Mouse (Mus musculus) midbrain, embryonic 13.5 days (tissue): ENCODE data around the gene Pik3cd. TPM values are rescaled to one million over a fixed set of nuclear protein-coding genes. Genes with fewer than 3 reads are reported as not detected.

Experiments
- ATAC-seq: fragments of 200-750 bp; cut with Nextera tagmentation; 2 replicates; pipeline ENCODE4 v1.8.0; 2017; ENCODE audit warnings: mild to moderate bottlenecking, moderate TSS enrichment, moderate library complexity
- H3K27ac ChIP-seq: fragments of 300-500 bp; sonication (generic); 2 replicates; pipeline ENCODE4 v1.5.1; 2015; ENCODE audit warnings: inconsistent platforms, mild to moderate bottlenecking, moderate library complexity
- H3K27me3 ChIP-seq: fragments of 300-500 bp; sonication (generic); 2 replicates; pipeline ENCODE4 v1.6.1; 2015; ENCODE audit warnings: mild to moderate bottlenecking, inconsistent platforms
- H3K36me3 ChIP-seq: fragments of 300-500 bp; sonication (generic); 2 replicates; pipeline ENCODE4 v1.6.1; 2015; ENCODE audit warnings: mild to moderate bottlenecking, inconsistent platforms
- H3K4me1 ChIP-seq: fragments of 300-500 bp; sonication (generic); replicated peaks from 2 replicates; pipeline ENCODE4 v1.6.1; 2015; ENCODE audit warnings: inconsistent platforms
- H3K4me2 ChIP-seq: fragments of 300-500 bp; sonication (generic); replicated peaks from 2 replicates; pipeline ENCODE4 v1.6.1; 2015; ENCODE audit warnings: moderate library complexity, mild to moderate bottlenecking, inconsistent platforms
- H3K4me3 ChIP-seq: fragments of 300-500 bp; sonication (generic); replicated peaks from 2 replicates; pipeline ENCODE4 v1.5.1; 2015; ENCODE audit warnings: mild to moderate bottlenecking, inconsistent platforms
- H3K9ac ChIP-seq: fragments of 300-500 bp; sonication (generic); replicated peaks from 2 replicates; pipeline ENCODE4 v1.6.1; 2015; ENCODE audit warnings: mild to moderate bottlenecking, inconsistent platforms
- H3K9me3 ChIP-seq: fragments of 300-500 bp; sonication (generic); 2 replicates; pipeline ENCODE4 v1.6.1; 2016; ENCODE audit warnings: mild to moderate bottlenecking, inconsistent platforms
- WGBS: fragments of 180-500 bp; shearing (Covaris S2); methylation state at CpG from one replicate; pipeline ENCODE4 v1.1.7; 2015; 5-methylcytosine and 5-hydroxymethylcytosine counted together
- polyA plus RNA-seq: library from polyadenylated mRNA; unstranded; fragments of >200 nt; fragmentation: Nextera tagmentation; extraction: Ambion mirVana; gene quantifications from 2 replicates; pipeline ENCODE4 v1.2.1, GENCODE M21; 2015

Gene Pik3cd
- polyA plus RNA-seq, 1 experiment from 2014 or later, result 13.2 TPM

DNA sequence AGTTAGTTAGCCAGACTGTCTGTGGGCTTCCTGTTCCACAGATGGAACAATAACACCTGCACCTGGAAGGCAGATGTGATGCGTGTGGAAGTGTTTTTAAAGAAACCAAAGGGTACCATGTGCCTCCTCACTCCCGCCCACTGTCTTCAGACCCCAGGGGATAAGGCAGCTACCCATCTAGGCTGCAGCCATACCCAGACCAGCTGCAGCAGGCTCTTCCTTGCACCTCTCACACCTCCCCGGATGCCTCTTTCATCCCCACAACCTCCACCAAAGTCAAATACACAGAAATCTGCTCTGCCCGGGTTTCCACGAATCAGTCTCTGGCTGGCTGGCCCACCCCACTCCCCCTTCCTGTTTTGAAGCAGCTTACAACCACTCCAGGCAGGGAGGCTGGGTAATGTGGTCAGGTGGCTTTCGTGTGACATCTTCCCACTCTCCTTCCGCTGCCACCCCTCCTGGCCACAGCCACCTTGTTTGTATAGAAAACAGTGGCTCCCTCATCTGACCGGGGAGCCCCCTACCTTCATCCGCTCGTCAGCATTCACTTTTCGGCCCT lies 44.4 kb downstream of the Pik3cd start:
- Histone ChIP-seq H3K36me3 (peaks cover 80% of the 10 kb centered on the region), H3K27ac (no peak overlapping the region), H3K4me1 (no peaks in the 10 kb centered on the region), H3K9me3 (no peaks in the 10 kb centered on the region), H3K9ac (no peak overlapping the region), H3K4me3 (no peak overlapping the region), H3K4me2 (no peak overlapping the region), H3K27me3 (no peaks in the 10 kb centered on the region)
- WGBS, result 80% methylated on average over 11 of the region's 11 CpGs
- ATAC-seq, result no peak

DNA sequence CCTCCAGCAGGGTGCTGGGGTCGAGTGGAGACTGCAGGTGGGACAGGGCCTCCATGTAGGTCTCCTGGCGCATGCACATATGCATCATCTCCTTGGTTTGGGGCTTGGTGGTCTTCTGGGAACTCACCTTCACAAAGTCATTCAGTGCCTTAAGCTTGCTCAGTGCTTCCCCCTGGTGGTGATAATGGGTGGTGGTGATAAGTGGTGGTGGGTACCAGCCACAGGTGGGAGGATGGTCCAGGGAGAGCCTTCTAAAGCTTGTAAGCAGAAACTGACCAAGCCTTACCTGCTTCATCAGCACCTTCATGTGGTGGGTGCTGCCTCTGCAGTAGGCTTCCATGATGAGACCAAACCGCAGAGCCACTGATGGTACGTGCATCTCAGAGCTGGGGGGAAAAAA lies 48.1 kb downstream of the Pik3cd start:
- H3K4me2 ChIP-seq, result no peak overlapping the region
- H3K27me3 ChIP-seq, result no peaks in the 10 kb centered on the region
- H3K4me1 ChIP-seq, result no peaks in the 10 kb centered on the region
- ATAC-seq, result no peak
- 93% methylated on average over 4 of the region's 4 CpGs for WGBS
- H3K4me3 ChIP-seq, result no peak overlapping the region
- no peak overlapping the region for H3K9ac ChIP-seq
- no peaks in the 10 kb centered on the region for H3K9me3 ChIP-seq
- peaks cover 96% of the 10 kb centered on the region for H3K36me3 ChIP-seq
- H3K27ac ChIP-seq, result no peak overlapping the region

DNA sequence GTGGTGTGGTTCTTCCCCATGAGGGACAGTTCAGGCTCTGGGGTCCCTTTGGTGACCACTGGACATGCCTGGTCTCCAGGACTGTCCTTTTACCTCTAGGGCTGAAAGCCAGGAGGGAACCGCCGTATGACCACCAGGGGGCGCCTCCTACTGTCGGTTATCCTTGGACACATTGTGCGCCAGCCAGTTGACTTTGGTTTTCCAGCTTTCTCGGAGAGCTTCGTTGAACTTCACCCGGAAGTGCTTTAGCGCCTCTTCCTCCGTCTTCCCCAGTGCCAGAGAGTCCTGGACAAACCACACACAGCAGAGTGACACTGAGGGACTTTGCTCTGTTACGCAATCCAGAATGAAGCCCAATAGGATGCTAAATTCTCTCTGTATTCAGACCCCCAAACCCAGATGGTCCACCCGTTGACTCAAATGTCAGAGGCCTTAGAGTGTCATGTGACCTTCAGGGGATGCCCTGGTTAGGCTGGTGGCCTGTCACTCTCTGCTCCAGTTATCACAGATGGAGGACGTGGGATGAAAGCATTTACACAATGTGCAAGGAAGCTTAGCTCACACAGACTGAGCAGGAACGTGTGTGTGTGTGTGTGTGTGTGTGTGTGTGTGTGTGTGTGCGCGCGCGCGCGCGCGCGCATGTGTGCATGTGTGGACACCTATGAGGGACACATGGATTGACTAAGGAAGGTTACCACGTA lies 51.7 kb downstream of the Pik3cd start:
- 0 out of 2 replicates have a peak, but pooled peaks have one; percentile 35 for ATAC-seq
- no peak overlapping the region for H3K27ac ChIP-seq
- H3K27me3 ChIP-seq, result no peaks in the 10 kb centered on the region
- H3K4me2 ChIP-seq, result no peak overlapping the region
- 74% methylated on average over 24 of the region's 24 CpGs for WGBS
- H3K4me1 ChIP-seq, result no peaks in the 10 kb centered on the region
- H3K4me3 ChIP-seq, result no peak overlapping the region
- H3K36me3 ChIP-seq, result peaks cover 100% of the 10 kb centered on the region
- no peaks in the 10 kb centered on the region for H3K9me3 ChIP-seq
- no peak overlapping the region for H3K9ac ChIP-seq

DNA sequence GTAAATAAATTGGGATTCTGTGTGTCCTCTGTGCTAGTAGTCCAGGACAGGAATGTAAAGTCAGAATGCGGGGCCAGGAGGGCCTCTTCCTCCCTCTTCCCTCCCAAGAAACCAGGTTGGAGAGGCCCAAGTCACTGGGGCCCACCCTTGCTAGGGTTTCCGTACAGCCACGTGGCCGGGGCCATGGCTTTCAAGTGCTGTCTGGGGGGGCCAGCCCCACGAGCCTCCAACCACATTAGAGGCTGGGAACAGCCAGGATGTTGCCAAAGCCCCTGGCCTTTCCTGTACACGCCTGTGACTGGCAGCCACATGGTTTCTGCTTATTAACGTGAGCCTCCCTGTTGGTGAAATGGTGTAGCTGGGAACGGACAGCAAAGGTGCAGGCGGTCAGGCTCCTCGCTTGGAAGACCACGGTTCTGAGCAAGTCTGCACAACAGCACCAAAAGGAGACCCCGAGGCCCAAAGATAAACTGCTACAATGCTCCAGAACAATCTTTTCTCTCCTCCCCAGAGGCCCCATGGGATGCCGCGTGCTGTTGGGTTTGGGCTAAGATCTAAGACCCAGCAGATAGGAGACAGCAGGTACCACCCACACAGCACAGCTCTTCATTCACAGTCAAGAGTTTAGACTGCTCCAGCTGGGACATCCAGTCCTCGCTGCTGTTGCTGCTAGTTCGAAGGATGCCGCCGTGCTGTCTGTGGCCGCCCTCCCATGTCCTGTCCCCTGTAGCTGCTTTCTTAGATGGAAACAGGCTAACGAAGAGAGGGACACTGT lies 54.2 kb downstream of the Pik3cd start:
- H3K27ac ChIP-seq, result no peak overlapping the region
- 93% methylated on average over 20 of the region's 20 CpGs for WGBS
- no peak overlapping the region for H3K4me3 ChIP-seq
- no peak for ATAC-seq
- no peak overlapping the region for H3K4me2 ChIP-seq
- H3K9me3 ChIP-seq, result no peaks in the 10 kb centered on the region
- H3K4me1 ChIP-seq, result no peaks in the 10 kb centered on the region
- no peak overlapping the region for H3K9ac ChIP-seq
- no peaks in the 10 kb centered on the region for H3K27me3 ChIP-seq
- peaks cover 97% of the 10 kb centered on the region for H3K36me3 ChIP-seq

DNA sequence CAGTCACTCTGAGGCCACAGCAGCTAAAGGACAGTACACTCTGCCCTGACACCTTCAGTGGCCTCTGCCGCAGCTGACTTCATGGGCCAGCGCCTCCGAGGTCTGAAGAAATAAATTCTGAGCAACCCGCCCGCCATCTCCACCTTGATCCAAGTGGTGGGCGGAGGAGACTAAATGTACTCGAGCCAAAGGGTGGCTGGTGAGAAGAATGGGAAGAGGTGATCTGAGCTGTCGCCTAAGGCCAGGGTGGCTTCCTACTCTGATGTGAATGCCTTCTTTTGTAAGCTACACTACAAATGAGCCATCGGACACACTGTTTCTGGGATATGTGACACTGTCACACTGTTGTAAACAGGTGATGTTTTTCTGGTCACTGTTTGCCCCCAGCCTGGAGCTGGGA lies 56.6 kb downstream of the Pik3cd start:
- H3K27ac ChIP-seq, result no peak overlapping the region
- no peaks in the 10 kb centered on the region for H3K9me3 ChIP-seq
- H3K9ac ChIP-seq, result no peak overlapping the region
- no peaks in the 10 kb centered on the region for H3K27me3 ChIP-seq
- peaks cover 97% of the 10 kb centered on the region for H3K36me3 ChIP-seq
- no peaks in the 10 kb centered on the region for H3K4me1 ChIP-seq
- ATAC-seq, result no peak
- H3K4me3 ChIP-seq, result no peak overlapping the region
- 95% methylated on average over 9 of the region's 9 CpGs for WGBS
- H3K4me2 ChIP-seq, result no peak overlapping the region

DNA sequence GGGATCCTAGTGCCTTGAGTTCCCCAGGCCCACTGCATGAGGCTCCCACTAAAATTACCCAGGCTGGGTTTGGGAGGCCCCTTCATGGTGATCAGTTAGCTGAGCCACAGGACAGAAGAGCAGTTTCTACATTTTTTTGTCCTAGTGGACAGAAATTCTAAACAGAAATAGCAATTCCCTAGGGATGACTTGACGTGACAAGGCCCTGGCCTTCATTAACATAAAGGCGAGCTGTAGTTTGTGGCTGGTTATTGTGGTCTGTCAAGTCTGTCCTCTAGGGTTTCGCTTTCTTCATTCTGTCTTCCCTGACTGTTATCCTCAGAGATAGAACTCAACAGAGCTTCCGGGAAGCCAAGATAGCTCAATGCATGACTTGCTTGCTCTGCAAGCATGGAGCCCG lies 60.4 kb downstream of the Pik3cd start:
- Histone ChIP-seq H3K4me3 (no peak overlapping the region), H3K36me3 (peaks cover 90% of the 10 kb centered on the region), H3K4me2 (no peak overlapping the region), H3K27ac (no peak overlapping the region), H3K27me3 (no peaks in the 10 kb centered on the region), H3K4me1 (no peaks in the 10 kb centered on the region), H3K9me3 (no peaks in the 10 kb centered on the region), H3K9ac (no peak overlapping the region)
- 83% methylated on average over 5 of the region's 5 CpGs for WGBS
- ATAC-seq, result no peak

DNA sequence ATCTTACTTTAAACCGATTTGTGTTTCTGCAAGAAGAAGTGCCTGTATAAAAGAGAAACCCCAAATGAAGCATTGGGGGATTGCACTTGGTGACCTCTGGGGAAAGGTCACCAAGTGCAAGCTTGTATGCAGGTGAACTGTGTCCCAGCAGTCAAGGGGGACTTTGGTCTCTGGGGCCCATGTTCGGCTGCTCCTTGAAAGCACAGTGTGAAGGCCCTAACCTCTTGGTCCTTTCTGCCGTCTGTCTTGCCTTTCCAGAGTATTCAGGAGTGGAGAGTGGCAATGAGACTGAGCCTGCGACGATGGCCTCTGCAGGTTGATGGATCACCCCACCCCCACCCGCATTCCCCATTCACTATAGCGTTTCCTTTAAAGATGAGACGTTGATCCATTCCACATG lies 61.0 kb downstream of the Pik3cd start:
- H3K9ac ChIP-seq, result no peak overlapping the region
- WGBS, result 72% methylated on average over 8 of the region's 8 CpGs
- no peak for ATAC-seq
- no peak overlapping the region for H3K4me2 ChIP-seq
- no peaks in the 10 kb centered on the region for H3K4me1 ChIP-seq
- no peak overlapping the region for H3K4me3 ChIP-seq
- no peaks in the 10 kb centered on the region for H3K27me3 ChIP-seq
- H3K27ac ChIP-seq, result no peak overlapping the region
- H3K36me3 ChIP-seq, result peaks cover 90% of the 10 kb centered on the region
- no peaks in the 10 kb centered on the region for H3K9me3 ChIP-seq

DNA sequence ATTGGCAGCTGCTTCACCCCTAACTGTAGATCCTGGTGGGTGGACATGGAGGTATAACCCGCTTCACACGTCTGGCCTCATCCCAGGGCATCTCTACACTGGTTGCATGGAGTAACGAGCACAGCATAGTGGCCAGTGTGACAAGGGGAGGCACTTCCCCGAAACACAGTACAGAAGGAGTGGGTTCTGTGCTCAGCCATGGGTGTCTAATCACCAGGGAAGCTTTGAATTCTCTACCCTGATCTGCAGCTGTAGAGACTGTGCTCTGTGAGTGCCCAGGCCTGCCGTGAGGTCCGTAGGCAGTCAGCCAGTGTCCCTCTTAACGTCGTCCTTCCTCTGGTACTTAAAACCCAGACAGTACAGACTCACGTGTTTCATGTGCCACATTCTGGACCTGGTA lies 61.5 kb downstream of the Pik3cd start:
- ATAC-seq, result peak; percentile 43; the same call in 1 of the 2 replicates
- peaks cover 89% of the 10 kb centered on the region for H3K36me3 ChIP-seq

DNA sequence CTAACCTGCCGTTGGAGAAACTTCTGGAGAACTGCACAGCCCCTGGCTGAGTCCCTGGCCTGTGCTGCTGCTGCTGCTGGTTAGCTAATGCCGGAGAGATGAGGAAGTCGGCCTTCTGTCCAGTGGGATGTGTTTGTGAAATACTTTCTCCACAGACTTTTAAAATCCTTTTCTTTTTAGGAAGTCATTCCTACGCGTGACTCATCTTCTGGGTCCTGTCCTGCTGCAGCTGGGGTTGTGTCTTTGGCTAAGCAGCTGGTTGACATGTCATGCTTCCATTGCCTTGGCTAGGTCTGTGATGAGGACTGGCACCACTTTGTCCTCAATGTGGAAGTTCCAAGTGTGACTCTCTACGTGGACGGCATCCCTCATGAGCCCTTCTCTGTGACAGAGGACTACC lies 64.4 kb downstream of the Pik3cd start:
- Histone ChIP-seq H3K27ac (no peak overlapping the region), H3K36me3 (peaks cover 91% of the 10 kb centered on the region), H3K4me1 (no peaks in the 10 kb centered on the region), H3K27me3 (no peaks in the 10 kb centered on the region), H3K4me2 (no peak overlapping the region), H3K9me3 (no peaks in the 10 kb centered on the region), H3K9ac (no peak overlapping the region), H3K4me3 (no peak overlapping the region)
- no peak for ATAC-seq
- 94% methylated on average over 7 of the region's 7 CpGs for WGBS

More for the DNA sequence above, 61.5 kb downstream of the Pik3cd start:
- Histone ChIP-seq H3K9me3 (no peaks in the 10 kb centered on the region), H3K4me1 (no peaks in the 10 kb centered on the region), H3K4me3 (no peak overlapping the region), H3K9ac (no peak overlapping the region), H3K4me2 (no peak overlapping the region), H3K27me3 (no peaks in the 10 kb centered on the region), H3K27ac (no peak overlapping the region)
- 55% methylated on average over 9 of the region's 9 CpGs for WGBS

DNA sequence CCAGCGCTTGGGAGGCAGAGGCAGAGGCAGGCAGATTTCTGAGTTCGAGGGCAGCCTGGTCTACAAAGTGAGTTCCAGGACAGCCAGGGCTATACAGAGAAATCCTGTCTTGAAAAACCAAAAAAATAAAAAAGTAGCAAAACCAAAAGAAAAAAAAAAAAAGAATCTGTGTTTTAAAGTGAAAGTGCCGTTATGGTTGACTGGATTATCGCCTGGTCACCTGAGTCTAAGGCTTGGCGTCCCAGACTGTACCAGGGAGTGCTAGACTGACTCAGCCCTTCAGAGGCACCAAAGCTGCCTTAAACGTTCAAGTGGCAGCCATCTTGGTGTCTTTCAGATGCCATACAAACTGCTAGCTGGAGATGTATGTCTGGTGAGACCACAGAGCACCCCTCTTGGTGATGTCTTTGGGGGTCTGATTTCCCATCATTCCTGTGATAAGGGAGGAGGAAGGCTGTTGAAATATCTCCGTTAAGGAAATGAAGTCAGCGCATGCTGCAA lies 66.4 kb downstream of the Pik3cd start:
- Histone ChIP-seq H3K27me3 (no peaks in the 10 kb centered on the region), H3K27ac (no peak overlapping the region), H3K4me3 (no peak overlapping the region), H3K4me2 (no peak overlapping the region), H3K9ac (no peak overlapping the region), H3K4me1 (no peaks in the 10 kb centered on the region), H3K36me3 (peaks cover 89% of the 10 kb centered on the region), H3K9me3 (no peaks in the 10 kb centered on the region)
- WGBS, result 94% methylated on average over 8 of the region's 8 CpGs
- no peak for ATAC-seq

DNA sequence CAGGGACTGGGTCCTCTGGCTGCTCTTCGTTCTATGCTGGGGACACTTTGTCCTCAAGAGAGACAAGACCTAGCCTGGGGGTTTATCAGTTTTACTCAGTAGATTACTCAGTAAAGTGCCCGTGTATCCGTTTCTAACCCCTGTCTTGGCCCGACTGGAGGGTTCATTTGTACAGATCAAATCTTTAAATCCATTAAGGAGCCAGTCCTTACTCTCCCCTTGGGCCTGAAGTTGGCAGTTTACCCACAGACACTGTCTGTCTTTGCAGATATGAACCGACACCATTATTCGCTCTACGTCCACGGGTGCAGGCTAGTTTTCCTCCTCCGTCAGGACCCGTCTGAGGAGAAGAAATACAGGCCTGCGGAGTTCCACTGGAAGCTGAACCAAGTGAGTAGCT lies 67.4 kb downstream of the Pik3cd start:
- Histone ChIP-seq H3K27me3 (no peaks in the 10 kb centered on the region), H3K36me3 (peaks cover 90% of the 10 kb centered on the region), H3K4me1 (no peaks in the 10 kb centered on the region), H3K4me2 (no peak overlapping the region), H3K9ac (no peak overlapping the region), H3K27ac (no peak overlapping the region), H3K9me3 (no peaks in the 10 kb centered on the region), H3K4me3 (no peak overlapping the region)
- no peak for ATAC-seq
- WGBS, result 95% methylated on average over 11 of the region's 11 CpGs

DNA sequence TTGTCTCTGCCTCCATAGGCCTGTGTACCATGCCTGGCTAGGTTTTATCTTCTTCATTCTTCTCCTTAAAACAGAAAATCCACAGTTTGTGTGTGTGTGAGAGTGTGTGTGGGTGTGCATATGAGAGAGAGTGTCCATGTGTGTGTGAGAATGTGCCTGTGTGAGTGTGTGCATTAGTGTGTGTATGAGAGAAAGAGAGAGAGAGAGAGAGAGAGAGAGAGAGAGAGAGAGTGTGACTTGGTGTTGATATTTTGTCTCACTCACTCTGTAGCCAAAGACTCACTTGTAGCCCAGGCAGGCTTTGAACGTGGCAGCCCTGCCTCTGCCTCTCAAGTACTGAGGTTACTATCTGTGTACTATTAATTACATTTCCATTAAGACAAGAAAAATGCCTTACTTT lies 68.2 kb downstream of the Pik3cd start:
- no peaks in the 10 kb centered on the region for H3K27me3 ChIP-seq
- H3K4me2 ChIP-seq, result no peak overlapping the region
- no peak overlapping the region for H3K4me3 ChIP-seq
- no peak for ATAC-seq
- H3K4me1 ChIP-seq, result no peaks in the 10 kb centered on the region
- 88% methylated on average over 1 of the region's 1 CpGs for WGBS
- H3K9ac ChIP-seq, result no peak overlapping the region
- H3K27ac ChIP-seq, result no peak overlapping the region
- H3K36me3 ChIP-seq, result peaks cover 89% of the 10 kb centered on the region
- H3K9me3 ChIP-seq, result no peaks in the 10 kb centered on the region
